Mouse (Mus musculus) heart, embryonic 11.5 days (tissue): ENCODE results near the gene B4galnt4. TPM values are rescaled to one million over a fixed set of nuclear protein-coding genes. Genes with fewer than 3 reads are reported as not detected.

Source experiments
- ATAC-seq: fragments of 200-750 bp; cut with Nextera tagmentation; replicated peaks from 2 replicates; pipeline ENCODE4 v1.8.0; 2017; ENCODE audit warnings: moderate library complexity; ENCODE audit not compliant: insufficient number of reproducible peaks, low FRiP score, low TSS enrichment
- H3K27ac ChIP-seq: fragments of 300-500 bp; sonication (generic); 2 replicates; pipeline ENCODE4 v1.5.1; 2014; ENCODE audit warnings: mild to moderate bottlenecking, low read depth, low read length
- H3K27me3 ChIP-seq: fragments of 300-500 bp; sonication (generic); 2 replicates; pipeline ENCODE4 v1.6.1; 2014; ENCODE audit warnings: mild to moderate bottlenecking, low read length, mixed read lengths; ENCODE audit not compliant: control insufficient read depth, insufficient read depth
- H3K36me3 ChIP-seq: fragments of 300-500 bp; sonication (generic); 2 replicates; pipeline ENCODE4 v1.6.1; 2014; ENCODE audit warnings: mild to moderate bottlenecking, low read length, moderate library complexity, mixed read lengths; ENCODE audit not compliant: control insufficient read depth, insufficient read depth
- H3K4me1 ChIP-seq: fragments of 300-500 bp; sonication (generic); 2 replicates; pipeline ENCODE4 v1.6.1; 2014; ENCODE audit warnings: low read length; ENCODE audit not compliant: control insufficient read depth, insufficient read depth
- H3K4me2 ChIP-seq: fragments of 300-500 bp; sonication (generic); 2 replicates; pipeline ENCODE4 v1.6.1; 2014; ENCODE audit warnings: mild to moderate bottlenecking, moderate library complexity
- H3K4me3 ChIP-seq: fragments of 300-500 bp; sonication (generic); 2 replicates; pipeline ENCODE4 v1.5.1; 2014; ENCODE audit warnings: low read depth, low read length
- H3K9ac ChIP-seq: fragments of 300-500 bp; sonication (generic); 2 replicates; pipeline ENCODE4 v1.6.1; 2014; ENCODE audit warnings: mild to moderate bottlenecking, low read depth, low read length, moderate library complexity
- H3K9me3 ChIP-seq: fragments of 300-500 bp; sonication (generic); replicated peaks from 2 replicates; pipeline ENCODE4 v1.6.1; 2016; ENCODE audit warnings: low read length; ENCODE audit not compliant: control insufficient read depth
- WGBS: fragments of 180-500 bp; shearing (Covaris S2); extraction: QIAGEN DNeasy Blood & Tissue Kit; methylation state at CpG from one replicate; pipeline ENCODE4 v1.1.7; 2014; ENCODE audit not compliant: insufficient replicate concordance; 5-methylcytosine and 5-hydroxymethylcytosine counted together
- polyA plus RNA-seq: library from polyadenylated mRNA; unstranded; fragments of >200 nt; fragmentation: Nextera tagmentation; extraction: Ambion mirVana; gene quantifications from 2 replicates; pipeline ENCODE4 v1.2.1, GENCODE M21; 2014

The B4galnt4 gene
- polyA plus RNA-seq, 1 experiment from 2014 or later: 2.6 TPM

DNA sequence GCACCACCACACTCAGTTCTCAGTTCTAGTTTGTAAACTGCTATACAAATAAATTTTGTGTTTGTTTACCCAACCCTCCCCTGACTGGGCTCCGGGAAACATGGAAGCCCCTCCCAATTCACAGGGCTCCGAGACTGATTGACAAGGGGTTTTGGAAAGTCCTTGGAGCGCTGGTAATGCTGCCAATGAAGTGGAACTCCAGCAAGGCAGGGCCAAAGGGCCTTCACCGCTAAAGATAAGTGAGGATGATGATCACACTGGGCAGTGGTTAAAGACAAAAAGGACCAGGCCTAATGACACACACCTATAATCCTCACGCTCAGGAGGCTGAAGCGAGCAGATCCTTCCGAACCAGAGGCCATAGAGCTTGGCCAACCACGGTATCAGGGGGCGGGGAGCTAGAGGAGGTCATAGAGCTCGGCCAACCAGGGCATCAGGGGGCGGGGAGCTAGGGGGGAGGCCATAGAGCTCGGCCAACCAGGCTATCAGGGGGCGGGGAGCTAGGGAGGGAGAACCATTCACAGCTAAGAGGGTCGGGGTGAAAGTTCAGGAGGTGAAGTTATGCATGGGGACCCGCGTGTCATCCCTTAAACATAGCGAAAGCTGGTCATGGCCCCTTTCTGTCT is 9.7 kb upstream of the B4galnt4 start:
- Histone ChIP-seq H3K27me3 (peaks cover 5% of the 10 kb centered on the region; the same call in 1 of the 2 replicates), H3K4me1 (peaks cover 10% of the 10 kb centered on the region; the same call in 1 of the 2 replicates), H3K9ac (no peak overlapping the region), H3K36me3 (no peaks in the 10 kb centered on the region), H3K9me3 (no peaks in the 10 kb centered on the region), H3K4me2 (no peak overlapping the region), H3K27ac (no peak overlapping the region), H3K4me3 (no peak overlapping the region)
- 57% methylated on average over 17 of the region's 17 CpGs for WGBS
- no peak for ATAC-seq

DNA sequence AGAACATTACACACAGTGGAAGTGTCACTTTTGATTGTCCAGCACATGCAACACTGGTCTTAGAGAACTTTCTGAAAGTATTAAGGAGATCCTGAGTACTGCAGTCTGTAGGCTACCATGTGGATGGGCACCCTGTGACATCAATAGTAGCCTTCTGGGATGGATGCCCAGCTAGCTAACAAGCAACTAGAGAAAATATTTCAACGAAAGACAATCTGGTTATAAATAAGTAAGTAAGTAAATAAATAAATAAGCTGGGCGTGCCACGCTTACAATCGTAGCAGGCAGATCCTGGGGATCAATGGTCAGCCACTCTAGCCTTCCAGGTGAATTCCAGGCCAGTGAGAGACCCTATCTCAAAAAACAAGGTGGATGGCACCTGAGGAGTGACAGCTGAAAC is 8.9 kb upstream of the B4galnt4 start:
- no peaks in the 10 kb centered on the region for H3K36me3 ChIP-seq
- no peak overlapping the region for H3K4me2 ChIP-seq
- H3K4me1 ChIP-seq: peaks cover 8% of the 10 kb centered on the region; the same call in 1 of the 2 replicates
- H3K4me3 ChIP-seq: no peak overlapping the region
- H3K27ac ChIP-seq: no peak overlapping the region
- H3K9ac ChIP-seq: no peak overlapping the region
- H3K9me3 ChIP-seq: no peaks in the 10 kb centered on the region
- peaks cover 1% of the 10 kb centered on the region; the same call in 1 of the 2 replicates for H3K27me3 ChIP-seq
- no peak for ATAC-seq
- WGBS: 85% methylated on average over 4 of the region's 4 CpGs

GRCm38 (mm10) chr7:141052421-141052820 is 8.5 kb upstream of the B4galnt4 start:
- no peak overlapping the region for H3K9ac ChIP-seq
- H3K27ac ChIP-seq: no peak overlapping the region
- 67% methylated on average over 2 of the region's 2 CpGs for WGBS
- H3K4me1 ChIP-seq: peaks cover 4% of the 10 kb centered on the region; the same call in 1 of the 2 replicates
- H3K4me2 ChIP-seq: no peak overlapping the region
- no peaks in the 10 kb centered on the region for H3K27me3 ChIP-seq
- ATAC-seq: no peak
- H3K4me3 ChIP-seq: no peak overlapping the region
- no peaks in the 10 kb centered on the region for H3K9me3 ChIP-seq
- no peaks in the 10 kb centered on the region for H3K36me3 ChIP-seq

DNA sequence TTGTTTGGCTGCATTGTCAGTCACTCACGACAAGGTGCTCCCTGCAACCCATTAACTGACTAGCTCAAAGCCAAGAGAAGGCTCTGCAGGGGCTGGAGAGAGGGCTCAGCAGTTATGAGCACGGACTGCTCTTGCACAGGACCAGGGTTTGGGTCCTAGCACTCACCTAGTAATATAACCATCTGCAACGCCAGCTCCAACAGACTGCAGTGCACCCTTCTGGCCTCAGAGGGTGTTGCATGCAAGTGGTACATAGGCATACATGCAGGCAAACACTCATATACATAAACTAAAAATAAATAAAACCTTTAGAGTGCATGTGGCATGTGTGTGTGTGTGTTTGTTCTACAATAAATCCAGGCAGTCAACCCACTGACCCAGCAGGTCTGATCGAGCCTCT is 5.1 kb upstream of the B4galnt4 start:
- Histone ChIP-seq H3K4me1 (no peaks in the 10 kb centered on the region), H3K27me3 (peaks cover 28% of the 10 kb centered on the region), H3K9ac (no peak overlapping the region), H3K36me3 (no peaks in the 10 kb centered on the region), H3K4me3 (no peak overlapping the region), H3K4me2 (no peak overlapping the region), H3K9me3 (no peaks in the 10 kb centered on the region), H3K27ac (no peak overlapping the region)
- no peak for ATAC-seq
- 70% methylated on average over 4 of the region's 4 CpGs for WGBS

DNA sequence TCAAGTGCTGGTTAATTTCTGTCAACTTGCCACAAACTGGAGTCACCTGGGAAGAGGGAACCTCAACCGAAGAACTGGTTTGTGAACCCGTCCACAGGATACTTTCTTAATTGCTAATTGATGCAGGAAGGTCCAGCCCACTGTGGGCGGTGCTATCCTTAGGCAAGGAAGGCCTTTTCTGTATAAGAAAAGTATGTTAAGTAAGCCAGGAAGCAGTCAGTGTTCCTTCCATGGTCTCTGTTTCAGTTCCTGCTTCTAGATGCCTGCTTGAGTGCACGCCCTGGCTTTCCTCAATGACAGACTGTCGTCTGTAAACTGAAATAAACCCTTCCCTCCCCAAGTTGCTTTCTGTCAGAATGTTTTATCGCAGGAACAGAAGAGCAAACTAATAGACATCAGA is 3.9 kb upstream of the B4galnt4 start:
- no peak overlapping the region for H3K4me2 ChIP-seq
- no peak for ATAC-seq
- no peaks in the 10 kb centered on the region for H3K36me3 ChIP-seq
- no peak overlapping the region for H3K9ac ChIP-seq
- WGBS: 84% methylated on average over 6 of the region's 6 CpGs
- H3K4me3 ChIP-seq: no peak overlapping the region
- 0 out of 2 replicates have a peak, but pooled peaks cover 4% of the 10 kb centered on the region for H3K4me1 ChIP-seq
- peaks cover 40% of the 10 kb centered on the region for H3K27me3 ChIP-seq
- H3K9me3 ChIP-seq: no peaks in the 10 kb centered on the region
- no peak overlapping the region for H3K27ac ChIP-seq

GRCm38 (mm10) chr7:141057541-141057940 is 3.4 kb upstream of the B4galnt4 start:
- H3K4me1 ChIP-seq: 0 out of 2 replicates have a peak, but pooled peaks cover 4% of the 10 kb centered on the region
- H3K4me2 ChIP-seq: no peak overlapping the region
- no peak overlapping the region for H3K4me3 ChIP-seq
- H3K36me3 ChIP-seq: no peaks in the 10 kb centered on the region
- H3K27me3 ChIP-seq: peaks cover 46% of the 10 kb centered on the region
- H3K9ac ChIP-seq: no peak overlapping the region
- H3K9me3 ChIP-seq: no peaks in the 10 kb centered on the region
- WGBS: 90% methylated on average over 1 of the region's 1 CpGs
- no peak overlapping the region for H3K27ac ChIP-seq
- ATAC-seq: no peak

- no peak for ATAC-seq
These were observed 2.1 kb upstream of the B4galnt4 start for GRCm38 (mm10) chr7:141058601-141059341.

DNA sequence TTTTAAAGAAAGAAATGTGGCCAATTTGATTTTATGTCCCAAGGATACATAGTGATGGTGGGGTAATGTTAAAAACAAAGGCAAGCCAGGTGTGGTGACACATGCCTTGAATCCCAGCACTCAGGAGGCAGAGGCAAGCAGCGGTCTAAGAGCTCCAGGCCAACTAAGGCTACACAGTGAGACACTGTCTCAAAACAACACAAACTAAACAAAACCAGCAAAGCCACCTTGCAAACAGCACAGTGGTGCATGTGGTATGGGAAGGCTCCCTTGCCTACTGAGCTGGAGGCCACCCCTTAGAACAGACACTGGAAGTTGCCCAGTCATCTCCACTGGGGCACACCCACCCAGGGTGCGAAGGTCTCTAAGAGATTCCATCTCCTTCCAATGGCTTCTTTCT is 975 bp upstream of the B4galnt4 start:
- Histone ChIP-seq H3K9ac (no peak overlapping the region), H3K36me3 (no peaks in the 10 kb centered on the region), H3K27me3 (peaks cover 55% of the 10 kb centered on the region), H3K4me3 (peak overlapping the region; percentile 63), H3K4me1 (0 out of 2 replicates have a peak, but pooled peaks cover 4% of the 10 kb centered on the region), H3K9me3 (no peaks in the 10 kb centered on the region), H3K4me2 (peak overlapping the region; percentile 92), H3K27ac (no peak overlapping the region)
- 81% methylated on average over 2 of the region's 2 CpGs for WGBS
- no peak for ATAC-seq

More at GRCm38 (mm10) chr7:141058601-141059341, 2.1 kb upstream of the B4galnt4 start:
- Histone ChIP-seq H3K4me2 (no peak overlapping the region), H3K4me3 (no peak overlapping the region), H3K27ac (no peak overlapping the region), H3K36me3 (no peaks in the 10 kb centered on the region), H3K9ac (no peak overlapping the region), H3K4me1 (0 out of 2 replicates have a peak, but pooled peaks cover 4% of the 10 kb centered on the region), H3K27me3 (peaks cover 53% of the 10 kb centered on the region), H3K9me3 (no peaks in the 10 kb centered on the region)
- WGBS: 80% methylated on average over 14 of the region's 14 CpGs
